Mouse (Mus musculus) gastrocnemius, postnatal 10 days (tissue): ENCODE measurements at regions not wholly inside any gene's neighbourhood (a gene's known extent, or its start where the extent isn't known, plus 50 kb on each side); places are given as distances from the start of the nearest gene placed in this dataset.

ENCODE experiments used
- DNase-seq: peaks from one replicate; pipeline ENCODE4 v3.0.0; 2021; ENCODE audit warnings: mixed read lengths

DNA sequence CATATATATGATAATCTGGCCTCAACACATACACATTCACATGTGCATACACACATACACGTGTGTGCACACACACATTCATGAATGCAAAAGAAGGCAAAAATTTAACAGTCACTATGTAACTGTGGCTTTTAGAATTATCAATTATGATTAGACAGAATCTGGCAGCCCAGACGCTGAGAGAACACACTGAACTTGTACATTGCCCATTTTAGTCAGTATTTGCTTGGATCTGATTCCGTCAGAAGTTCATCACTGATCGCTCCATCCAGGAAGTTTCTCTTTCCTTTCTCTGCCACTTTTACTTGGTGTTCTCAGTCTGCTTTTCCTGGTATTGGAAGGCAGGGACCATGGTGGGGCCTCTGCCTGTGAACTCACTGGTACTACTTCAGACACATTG is 719.5 kb downstream of the Cypt12 start:
- no peak for DNase-seq

DNA sequence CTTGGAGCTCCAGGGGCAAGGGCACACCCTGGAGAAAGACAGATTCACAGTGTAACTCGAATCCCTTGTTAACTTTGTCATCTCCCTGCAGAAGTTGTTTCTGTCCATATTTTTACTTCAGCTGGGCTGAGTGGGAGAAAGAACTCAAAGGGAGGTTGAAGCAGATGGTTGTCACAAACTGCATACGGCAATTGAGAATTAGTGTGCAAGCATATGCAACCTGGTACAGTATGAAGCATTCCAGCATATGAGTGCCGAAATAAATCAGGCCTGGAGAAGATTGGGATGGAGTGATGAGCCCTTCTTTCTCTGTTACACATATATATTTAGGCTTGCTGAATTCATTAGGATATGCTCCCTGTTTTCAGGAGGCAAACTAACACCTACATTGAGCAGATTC is 720.7 kb downstream of the Cypt12 start:
- no peak for DNase-seq

DNA sequence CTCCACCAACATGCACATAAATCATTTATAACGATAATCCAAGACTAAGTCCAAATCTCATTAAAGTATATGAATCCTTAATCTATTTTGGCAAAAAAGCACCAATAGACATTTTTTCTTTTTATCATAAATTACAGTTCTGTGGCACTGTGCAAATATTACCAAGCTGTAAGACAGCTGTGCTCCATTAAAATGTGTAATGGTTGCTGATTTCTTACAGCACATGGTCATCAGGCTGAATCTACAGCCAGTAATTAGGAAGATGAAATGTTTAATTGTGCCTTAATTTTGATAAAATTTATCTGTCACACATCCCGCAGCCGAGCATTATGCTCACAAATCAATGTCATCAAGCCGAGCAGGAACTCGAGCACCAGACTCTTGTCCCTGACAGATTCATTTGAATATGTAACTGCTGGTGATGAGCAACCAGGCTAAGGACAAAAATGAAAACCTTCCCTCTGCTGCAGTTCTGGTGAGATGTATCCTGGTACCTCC is 722.0 kb downstream of the Cypt12 start:
- DNase-seq, result no peak

- no peak for DNase-seq
Measured at GRCm38 (mm10) chr3:18671681-18672080, 723.5 kb downstream of the Cypt12 start.

DNA sequence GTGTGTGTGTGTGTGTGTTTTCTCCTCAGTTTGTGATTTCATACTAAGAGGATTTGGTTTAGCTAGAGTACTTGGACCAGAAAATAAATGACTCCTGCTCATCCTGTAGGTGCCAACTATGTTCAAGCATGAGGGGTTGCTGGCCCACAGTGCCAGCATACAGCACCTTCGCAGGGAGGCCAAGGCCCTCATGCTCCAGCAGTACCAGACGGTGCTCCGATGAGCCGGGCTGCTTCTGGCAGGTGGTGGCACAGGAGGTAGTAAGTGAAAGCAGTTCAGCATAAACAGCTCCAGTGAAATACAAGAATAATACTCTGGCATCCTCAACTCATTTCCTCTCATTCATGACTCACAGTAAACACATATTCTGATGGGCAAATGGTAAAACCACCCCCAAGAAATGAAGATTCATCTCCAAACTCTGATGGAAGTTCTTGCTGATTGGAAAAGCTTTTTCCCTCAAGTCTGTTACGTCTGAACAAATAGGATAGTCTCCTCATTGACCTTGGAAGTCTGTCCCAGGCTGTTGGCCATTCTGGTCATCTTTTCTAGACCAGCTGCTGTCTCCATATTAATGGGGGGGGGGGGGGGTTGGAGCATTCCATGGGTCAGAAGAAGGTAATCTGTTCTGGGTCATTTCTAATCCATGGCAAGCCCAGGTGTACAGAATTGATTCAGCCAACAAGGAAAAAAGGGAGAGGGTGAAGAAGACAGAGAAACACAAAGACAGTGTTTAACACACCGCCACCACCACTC is 735.3 kb downstream of the Cypt12 start:
- DNase-seq, result no peak

GRCm38 (mm10) chr3:18695113-18695792 is 747.0 kb downstream of the Cypt12 start:
- no peak for DNase-seq

DNA sequence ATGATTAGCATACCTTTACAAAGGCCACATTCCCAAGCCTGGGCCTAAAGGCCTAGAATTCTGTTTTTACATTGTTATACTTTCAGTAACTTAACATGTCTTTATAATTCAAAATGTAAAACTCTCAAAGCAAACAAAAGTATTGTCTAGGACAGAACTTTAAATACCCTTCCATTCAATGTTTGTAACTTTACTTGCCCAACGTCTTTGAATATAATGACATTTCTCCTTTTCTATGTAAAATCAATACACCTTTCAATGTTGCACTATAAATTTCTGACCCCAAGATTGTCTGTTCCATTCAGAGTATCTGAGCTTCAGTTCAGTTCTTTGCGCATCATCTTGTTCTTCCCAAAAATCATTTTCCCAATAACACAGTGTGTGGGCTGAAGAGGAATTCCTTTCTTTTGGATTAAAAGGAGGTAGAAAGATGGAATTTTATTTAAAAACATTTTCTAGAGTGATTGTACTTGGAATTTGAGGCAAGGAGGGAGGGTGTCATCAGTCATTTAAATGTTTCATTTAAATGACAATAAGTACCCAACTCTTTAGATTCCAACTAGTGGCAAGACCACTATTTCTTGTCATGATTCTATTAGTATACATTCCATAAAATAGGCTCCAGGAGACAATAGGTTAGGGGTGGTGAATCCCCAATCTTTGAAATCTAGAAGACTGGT is 748.9 kb downstream of the Cypt12 start:
- no peak for DNase-seq

GRCm38 (mm10) chr3:18698106-18698505 is 749.9 kb downstream of the Cypt12 start:
- no peak for DNase-seq

DNA sequence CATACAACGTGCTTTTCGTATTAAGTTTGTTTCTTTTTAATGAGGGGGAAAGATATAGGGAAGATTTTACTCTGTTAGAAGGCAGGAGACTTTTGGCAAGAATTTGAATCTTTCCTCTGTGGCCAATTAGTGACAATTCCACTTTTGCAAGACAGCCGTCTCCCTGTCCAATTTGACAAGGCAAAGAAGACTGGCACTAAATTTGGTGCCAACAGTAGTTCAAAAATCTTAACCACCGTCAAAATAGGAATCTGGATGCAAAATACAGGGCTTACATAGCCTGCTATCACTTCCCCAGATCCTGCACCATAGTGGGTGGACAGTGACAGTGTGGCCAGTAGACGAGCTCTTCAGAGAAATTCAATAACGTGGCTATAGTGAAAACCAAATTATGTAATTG is 757.0 kb downstream of the Cypt12 start:
- no peak for DNase-seq

DNA sequence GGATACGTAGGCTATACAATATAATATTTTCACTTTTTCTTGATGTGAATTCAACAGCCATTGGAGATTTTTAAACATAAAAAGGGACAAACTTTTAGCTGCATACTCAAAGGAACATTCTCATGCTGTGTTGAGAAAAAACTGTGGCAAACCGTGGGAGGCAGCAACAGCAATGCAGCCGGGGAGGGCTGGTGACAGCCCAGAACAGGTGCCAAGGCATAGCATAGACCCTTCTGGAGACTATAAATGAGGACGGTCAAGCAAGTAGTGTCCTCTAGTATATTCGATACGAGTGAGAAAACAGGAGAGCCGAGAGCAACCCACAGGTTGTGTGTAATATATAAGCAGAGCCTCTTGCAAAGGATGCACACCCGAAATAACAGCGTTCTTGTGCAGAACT is 757.5 kb downstream of the Cypt12 start:
- no peak for DNase-seq

DNA sequence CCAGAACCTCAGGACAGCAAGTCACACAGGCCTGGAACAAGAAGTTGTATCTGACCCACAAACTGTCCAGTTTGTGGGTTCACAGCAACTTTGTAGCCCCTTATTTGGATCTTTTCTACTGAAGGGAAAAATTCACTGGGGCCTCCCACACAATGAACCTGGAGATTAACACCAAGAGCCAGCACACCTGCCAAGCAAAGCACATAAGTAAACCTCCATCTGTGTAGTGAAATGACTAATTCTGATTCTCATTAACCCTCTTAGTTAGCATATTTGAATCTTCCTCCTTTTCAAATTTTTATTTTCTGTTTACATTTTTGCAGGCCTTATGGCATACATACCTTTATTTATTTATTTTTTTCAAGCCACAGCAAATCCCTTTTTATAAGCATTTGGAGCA is 758.1 kb downstream of the Cypt12 start:
- no peak for DNase-seq

DNA sequence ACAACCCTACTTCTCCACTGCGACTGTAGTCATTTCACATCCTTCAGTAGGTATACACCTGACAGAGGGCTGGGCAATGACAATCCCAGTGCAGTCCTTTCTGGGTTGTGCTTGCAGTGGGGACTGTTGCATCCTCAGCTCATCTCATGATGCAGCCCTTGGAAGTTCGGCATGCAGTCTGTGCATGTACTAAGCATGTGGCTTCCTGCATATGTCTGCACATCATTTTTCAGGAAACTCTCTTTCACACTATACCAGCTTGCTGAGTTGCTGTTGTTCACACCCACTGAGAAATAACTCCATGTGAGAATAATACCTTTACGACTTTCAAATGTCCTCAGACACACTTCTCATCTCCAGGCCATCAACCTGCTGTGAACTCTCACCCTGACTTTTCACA is 759.5 kb downstream of the Cypt12 start:
- DNase-seq, result no peak

DNA sequence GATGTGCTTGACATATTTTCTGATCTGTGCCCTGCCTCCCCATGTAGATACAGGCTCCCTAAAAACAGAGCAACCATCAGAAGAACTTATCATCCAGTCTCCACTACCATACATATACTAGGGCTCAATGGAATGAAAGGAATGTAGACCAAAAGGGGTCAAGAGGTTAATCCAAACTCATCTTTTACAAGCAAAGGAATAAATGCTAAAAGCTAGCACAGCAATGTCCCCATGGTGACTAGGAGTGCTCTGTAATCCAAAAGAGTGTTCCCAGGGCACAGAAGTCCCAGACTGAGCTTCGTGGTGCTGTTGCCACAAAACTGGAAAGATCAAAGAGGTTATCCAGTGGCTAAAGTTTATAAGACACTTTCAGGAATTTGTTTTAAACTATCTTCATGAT is 763.5 kb downstream of the Cypt12 start:
- no peak for DNase-seq

- DNase-seq, result no peak
Measured at GRCm38 (mm10) chr3:18713986-18714385, 765.8 kb downstream of the Cypt12 start.

DNA sequence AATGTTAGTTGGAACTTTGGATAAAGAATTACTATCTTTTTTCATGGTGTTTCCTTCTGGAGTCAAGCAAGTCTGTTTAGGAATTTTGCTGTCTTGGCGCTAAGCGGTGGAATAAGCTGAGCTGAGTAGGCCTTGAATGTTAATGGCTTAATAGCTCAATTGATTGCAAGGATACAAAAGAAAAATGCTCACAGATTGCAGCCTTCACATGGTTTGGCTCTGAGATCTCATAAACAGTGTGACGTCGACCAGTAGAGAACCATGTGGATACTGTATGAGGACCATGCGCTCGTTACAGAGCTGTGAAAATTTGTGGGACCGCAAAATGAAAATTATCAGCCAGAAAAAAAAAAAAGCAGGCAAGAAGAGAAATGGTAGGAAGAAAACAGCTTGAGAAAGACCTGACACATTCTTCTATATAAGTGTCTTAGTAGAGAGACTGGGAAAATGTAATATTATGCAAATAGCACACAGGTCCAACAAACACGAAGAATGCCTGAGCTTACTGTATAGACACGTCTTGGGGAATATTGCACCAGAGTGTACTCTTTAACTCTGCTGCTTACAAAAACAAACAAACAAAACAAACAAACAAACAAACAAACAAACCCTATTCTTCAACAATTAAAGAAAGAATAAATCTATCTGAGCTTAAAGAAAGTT is 766.9 kb downstream of the Cypt12 start:
- DNase-seq, result no peak

- peak; percentile 6 for DNase-seq
Measured at GRCm38 (mm10) chr3:18715776-18716175, 767.6 kb downstream of the Cypt12 start.

DNA sequence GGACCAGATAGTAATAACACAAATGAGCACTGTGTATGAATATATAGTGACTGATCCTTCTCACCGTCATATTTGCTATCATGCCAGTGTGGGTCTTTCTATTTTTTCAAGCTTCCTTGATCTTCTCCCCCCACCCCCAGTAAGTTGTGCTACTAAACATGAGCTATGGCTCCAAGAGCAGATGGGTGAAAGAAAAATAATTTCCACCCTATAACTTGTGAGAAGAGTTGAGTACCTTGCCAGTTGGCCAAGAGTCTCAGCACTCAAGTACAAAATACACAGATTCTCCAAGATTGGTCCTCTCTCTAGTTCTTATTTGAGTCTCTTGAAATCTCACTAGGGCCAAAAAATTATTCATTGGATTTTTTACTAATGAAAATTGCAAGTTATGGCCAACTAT is 777.3 kb downstream of the Cypt12 start:
- DNase-seq, result no peak

- DNase-seq, result no peak
Measured at GRCm38 (mm10) chr3:18731251-18731650, 783.0 kb downstream of the Cypt12 start.

GRCm38 (mm10) chr3:18731674-18732073 is 783.5 kb downstream of the Cypt12 start:
- DNase-seq, result no peak

DNA sequence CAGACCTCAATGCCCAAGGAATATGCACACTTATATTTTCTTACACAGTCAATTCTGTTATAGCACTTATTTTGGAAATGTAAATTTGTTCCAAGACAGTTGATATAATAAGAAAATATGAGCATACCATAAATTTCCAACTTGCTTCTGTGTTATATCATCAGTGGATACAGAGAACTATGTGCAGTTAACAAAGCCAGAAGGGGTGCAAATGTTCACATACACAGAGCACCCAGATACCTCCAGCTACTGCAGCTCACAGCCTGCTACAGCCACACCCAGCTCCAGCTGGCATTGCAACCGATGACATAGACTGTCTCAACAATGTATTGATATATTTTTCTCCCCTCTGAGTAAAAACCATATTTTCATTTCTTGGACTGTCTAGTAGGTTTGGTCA is 785.3 kb downstream of the Cypt12 start:
- DNase-seq, result no peak

- no peak for DNase-seq
Measured at GRCm38 (mm10) chr3:18738946-18739345, 790.7 kb downstream of the Cypt12 start.

GRCm38 (mm10) chr3:18740344-18740743 is 792.1 kb downstream of the Cypt12 start:
- no peak for DNase-seq

DNA sequence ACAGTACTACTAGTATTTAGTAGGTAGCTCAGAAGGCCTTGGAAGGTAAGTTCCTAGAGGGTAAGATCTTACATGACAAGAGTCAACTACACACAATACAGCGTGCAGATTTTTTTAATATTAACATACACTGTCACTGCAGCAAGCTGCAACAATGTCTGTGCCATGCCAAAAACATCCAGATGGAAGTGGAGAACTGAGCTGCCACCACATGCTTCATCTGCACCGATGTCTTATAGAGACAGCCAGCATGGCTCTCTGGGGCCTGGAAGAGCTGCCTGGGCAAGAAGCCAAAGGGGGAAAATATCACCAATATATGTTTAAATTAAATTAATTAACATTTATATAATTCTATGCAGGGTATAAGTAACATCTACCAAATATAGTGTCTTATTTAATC is 795.3 kb downstream of the Cypt12 start:
- DNase-seq, result no peak
